Mouse (Mus musculus): ENCODE results near the gene Brd1.
A peak's percentile ranks its signal among the peaks of the same experiment; 100 is the strongest.
"Not testable (repeated sequence)": the region's sequence is repeated elsewhere in the genome, so short reads cannot be mapped to it uniquely, and the experiment has no call there.

Brd1 gene

DNA sequence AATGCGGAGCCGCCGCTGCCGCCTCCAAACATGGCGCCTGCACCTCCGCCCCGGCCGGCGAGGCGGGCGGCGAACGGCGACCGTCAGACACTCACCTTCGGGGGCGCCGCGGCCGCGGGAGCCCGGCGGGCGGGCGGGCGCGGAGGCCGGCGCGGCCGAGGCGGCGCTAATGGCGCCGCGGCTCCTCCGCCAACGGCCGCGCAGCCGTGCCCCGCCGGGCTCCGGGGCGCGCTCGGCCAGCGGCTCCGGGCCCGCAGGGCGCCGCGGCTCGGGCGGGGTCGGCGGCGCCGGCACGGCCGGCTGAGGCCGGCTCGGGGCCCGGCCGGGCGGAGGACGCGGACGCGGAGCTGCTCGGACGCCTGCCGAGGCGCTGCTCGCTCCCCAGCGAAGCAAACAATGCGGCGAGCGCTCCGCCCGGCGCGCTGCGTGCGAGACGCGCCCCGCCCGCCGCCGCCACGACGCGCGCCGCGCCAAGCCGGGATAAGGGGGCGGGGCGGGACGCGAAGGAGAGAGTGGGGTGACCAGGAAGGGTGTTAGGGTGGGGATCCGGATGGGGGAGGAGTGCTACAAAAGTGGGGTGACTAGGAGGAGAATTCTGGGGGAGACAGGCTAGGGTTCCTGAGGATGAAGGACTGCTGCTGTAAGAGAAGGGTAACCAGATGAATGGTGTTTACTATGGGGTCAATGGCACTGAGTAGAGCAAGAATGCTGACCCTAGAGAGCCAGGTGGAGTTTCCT is at the start of gene Brd1:
Brd1 (minus strand) TSS at position 400 of the 738 bp plus-strand sequence.
- DNase-seq = peak; percentile 80

- DNase-seq = not testable (repeated sequence)
These were observed 40.6 kb upstream of the Brd1 start for GRCm38 (mm10) chr15:88774630-88775029.

- DNase-seq = no peak
These were observed 34.5 kb upstream of the Brd1 start for GRCm38 (mm10) chr15:88768537-88768936.

GRCm38 (mm10) chr15:88766139-88766538 is 32.1 kb upstream of the Brd1 start:
- DNase-seq = not testable (repeated sequence)

DNA sequence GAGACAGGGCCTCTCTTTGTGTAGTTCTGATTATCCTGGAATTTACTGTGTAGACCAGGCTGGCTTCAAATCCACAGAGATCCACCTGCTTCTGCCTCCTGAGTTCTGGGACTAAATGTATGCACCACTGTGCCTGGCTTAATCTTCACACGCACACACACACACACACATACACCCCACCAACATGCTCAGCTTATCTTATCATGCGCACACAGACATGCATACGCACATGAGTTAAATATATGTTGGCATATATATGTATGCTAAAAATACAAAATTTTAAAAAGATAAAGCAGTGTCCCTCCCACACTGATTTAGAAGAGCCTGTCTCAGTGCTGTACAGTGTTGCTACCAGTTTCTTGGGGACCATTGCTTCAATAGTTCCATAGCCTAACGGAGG is 27.5 kb upstream of the Brd1 start:
- no peak for DNase-seq

DNA sequence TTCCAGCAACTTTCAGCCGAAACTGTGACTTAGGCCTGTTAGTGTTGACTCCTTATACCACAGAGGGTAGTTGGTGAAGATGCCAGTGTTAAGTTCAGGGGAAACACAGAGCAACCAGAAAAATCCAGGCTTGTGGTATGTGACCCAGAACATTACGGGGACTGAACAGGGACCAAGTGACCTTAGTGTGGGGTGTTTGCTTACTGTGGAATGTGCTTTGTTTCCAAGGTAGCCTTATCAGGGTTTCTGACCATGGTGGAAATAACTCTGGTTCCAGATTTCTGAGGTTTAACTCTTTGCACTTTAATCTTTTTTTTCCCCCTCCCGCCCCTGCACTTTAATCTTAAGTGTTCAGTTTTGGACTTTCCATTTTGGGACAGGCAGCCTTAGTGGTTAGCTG is 24.0 kb upstream of the Brd1 start:
- DNase-seq = no peak

GRCm38 (mm10) chr15:88755761-88756160 is 21.7 kb upstream of the Brd1 start:
- no peak for DNase-seq

DNA sequence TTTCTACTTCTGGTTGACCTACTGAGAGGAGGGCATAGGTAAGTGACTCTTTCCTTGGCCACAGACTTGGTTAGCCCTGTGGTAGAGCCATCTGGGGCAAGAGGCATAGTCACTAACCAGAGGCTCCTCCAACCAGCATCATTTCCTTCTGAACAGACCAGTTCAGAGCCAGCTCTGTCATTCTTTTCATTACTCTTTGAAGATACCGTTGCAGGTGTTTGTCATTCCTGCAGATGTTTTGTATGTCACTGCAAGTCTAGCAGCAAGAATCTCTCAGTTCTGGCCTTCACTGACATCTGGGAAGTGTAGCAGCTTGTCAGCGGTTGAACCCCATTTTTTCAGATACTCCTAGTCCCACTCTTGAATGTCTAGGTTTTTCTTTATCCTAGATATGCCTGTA is 20.9 kb upstream of the Brd1 start:
- DNase-seq = no peak

DNA sequence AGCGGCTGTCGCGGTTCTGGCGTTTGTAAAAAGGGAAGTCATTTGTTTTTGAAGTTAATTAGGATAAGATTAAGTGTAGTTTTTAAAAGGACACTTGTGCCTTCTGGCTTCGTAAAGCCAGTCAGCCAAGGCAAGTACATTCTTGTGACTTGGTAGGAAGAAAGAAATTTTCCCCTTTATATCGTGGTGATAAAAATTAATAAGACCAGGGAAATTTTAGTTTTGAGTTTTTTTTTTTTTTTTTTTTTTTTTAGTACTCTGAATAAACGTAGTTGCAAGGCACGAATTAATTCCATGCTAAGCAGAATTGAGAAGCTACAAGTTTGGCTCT is 18.3 kb upstream of the Brd1 start:
- no peak for DNase-seq

GRCm38 (mm10) chr15:88751564-88752402 is 17.8 kb upstream of the Brd1 start, which contains the start of gene Zbed4:
TSS of gene Zbed4 (plus strand) at chr15:88751660.
- no peak for DNase-seq

GRCm38 (mm10) chr15:88750677-88751563 is 16.9 kb upstream of the Brd1 start:
- peak; percentile 99 for DNase-seq

DNA sequence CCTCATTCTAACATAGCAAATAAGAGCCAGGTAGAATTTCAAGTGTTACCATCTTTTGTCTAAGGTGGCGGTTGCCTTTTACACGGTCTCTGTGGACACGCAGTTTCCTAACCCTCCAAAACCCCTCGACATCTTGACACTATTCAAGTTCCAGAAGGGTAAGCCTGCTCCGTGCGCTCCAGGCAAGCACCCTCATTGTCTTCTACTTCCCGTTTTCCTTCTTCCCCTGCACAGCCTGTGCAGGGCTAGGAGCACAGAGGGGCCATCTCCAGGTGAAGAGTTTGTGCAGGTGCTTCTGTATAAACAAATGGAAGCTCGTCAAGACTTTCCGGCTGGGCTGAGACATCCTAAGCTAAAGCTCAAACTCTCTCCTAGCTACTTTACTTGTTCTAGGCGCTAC is 16.0 kb upstream of the Brd1 start:
- DNase-seq = no peak

- not testable (repeated sequence) for DNase-seq
These were observed 15.6 kb upstream of the Brd1 start for GRCm38 (mm10) chr15:88749617-88750016.

GRCm38 (mm10) chr15:88745926-88746325 is 11.9 kb upstream of the Brd1 start:
- no peak for DNase-seq

DNA sequence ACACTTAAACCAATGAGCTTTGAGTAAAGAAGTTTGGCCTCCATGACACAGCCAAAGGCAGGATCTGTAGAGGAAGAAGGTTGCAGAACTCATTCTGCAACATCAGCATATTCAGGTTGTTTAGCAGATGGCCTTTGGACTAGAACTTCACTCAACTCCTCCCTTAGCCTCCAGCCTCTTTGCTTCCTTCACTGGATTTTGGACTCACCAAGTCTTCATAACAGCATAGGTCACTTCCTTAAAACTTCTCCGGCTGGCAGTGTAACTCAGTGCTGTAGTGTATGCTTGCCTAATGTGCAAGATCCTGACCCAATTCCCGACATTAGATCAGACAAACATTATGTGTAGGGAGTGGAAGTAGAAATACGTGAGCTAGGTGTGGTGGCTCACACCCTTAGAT is 11.3 kb upstream of the Brd1 start:
- DNase-seq = no peak

- DNase-seq = not testable (repeated sequence)
These were observed 9.3 kb upstream of the Brd1 start for GRCm38 (mm10) chr15:88743371-88743770.

DNA sequence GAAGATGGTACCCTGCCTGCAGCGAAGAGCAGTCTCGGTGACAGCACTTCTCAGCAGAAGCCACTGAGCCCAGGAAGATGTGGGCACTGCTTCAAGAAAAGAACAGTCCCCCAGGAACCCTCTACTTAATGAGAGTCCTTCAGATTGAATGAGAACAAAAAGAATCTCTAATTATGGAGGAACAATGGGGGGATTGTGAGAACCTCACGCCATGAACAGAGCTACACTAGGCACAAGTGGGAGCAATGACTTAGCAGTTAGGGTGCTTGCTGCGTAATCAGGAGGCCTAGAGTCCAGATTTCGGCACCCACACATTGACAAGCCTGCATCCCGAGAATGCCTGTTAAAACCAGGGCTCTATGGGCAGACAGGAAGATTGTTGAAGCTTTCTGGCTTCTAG is 7.3 kb upstream of the Brd1 start:
- DNase-seq = no peak

DNA sequence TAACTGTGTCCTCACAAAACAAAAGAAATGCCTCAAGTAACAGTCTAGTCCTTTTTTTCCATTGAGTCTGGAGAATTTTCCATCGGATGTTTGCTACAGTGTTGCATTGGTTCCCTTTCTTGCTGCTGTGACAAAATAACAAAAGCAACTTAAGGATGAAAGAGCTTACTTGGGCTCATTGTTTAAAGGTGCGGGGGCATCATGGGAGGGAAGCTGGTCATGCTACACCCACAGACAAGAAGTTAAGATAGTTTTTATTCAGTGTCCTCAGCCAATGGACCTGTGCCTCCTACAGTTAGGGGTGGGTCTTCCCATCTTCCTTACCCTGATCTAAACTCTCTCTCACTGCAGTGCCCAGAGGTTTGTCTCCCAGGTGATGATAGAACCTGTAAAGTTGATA is 4.4 kb upstream of the Brd1 start:
- no peak for DNase-seq

GRCm38 (mm10) chr15:88736166-88736565 is 2.1 kb upstream of the Brd1 start:
- DNase-seq = no peak

GRCm38 (mm10) chr15:88733041-88733751 is 837 bp downstream of the Brd1 start:
- DNase-seq = peak; percentile 29

GRCm38 (mm10) chr15:88732405-88733020 is 1.5 kb downstream of the Brd1 start:
- no peak for DNase-seq

DNA sequence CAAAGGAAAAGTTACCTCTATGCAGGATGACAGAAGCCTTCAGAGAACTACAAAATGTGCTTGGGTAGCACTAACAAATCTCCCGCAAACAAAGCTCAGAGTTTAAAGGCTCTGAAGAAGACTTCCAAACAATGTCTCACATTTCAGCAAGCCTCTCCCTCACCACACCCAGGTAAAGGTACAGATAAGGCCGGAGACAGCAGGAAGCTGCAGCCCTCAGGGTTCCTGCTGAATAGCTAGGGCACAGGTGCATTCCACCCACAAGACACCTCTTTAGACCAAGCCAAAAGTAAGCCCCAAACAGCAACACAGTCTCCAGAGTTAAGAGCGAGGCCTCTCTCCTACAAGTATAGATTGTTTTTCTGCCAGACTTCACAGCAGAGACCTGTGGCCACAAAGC is 3.3 kb downstream of the Brd1 start:
- DNase-seq = no peak
